Mouse (Mus musculus): ENCODE data around the gene Sacs. TPM values are rescaled to one million over a fixed set of nuclear protein-coding genes. Genes with fewer than 3 reads are reported as not detected.

Sacs gene
- polyA plus RNA-seq, 1 experiment from 2014 or later: 1.8 TPM

- Histone ChIP-seq H3K9ac (ENCODE audit: low read length) (no peak overlapping the region), H3K9me3 (ENCODE audit: control insufficient read depth, low read length) (no peaks in the 10 kb centered on the region), H3K4me3 (ENCODE audit: low read length) (no peak overlapping the region), H3K4me1 (replicated peaks; ENCODE audit: control insufficient read depth, insufficient read depth, low read length) (no peaks in the 10 kb centered on the region), H3K36me3 (ENCODE audit: control insufficient read depth, insufficient read depth, low read length) (no peaks in the 10 kb centered on the region), H3K27me3 (ENCODE audit: control insufficient read depth, insufficient read depth, low read depth, low read length) (peaks cover 26% of the 10 kb centered on the region), H3K27ac (ENCODE audit: low read length) (no peak overlapping the region), H3K4me2 (ENCODE audit: low read depth, low read length) (no peak overlapping the region)
- ATAC-seq (ENCODE audit: low read depth): no peak
- WGBS: 75% methylated on average over 7 of the region's 7 CpGs
Observed at GRCm38 (mm10) chr14:61278676-61279300, 140.5 kb downstream of the Sacs start.

- Histone ChIP-seq H3K9me3 (ENCODE audit: control insufficient read depth, low read length) (no peaks in the 10 kb centered on the region), H3K27me3 (ENCODE audit: control insufficient read depth, insufficient read depth, low read depth, low read length) (no peaks in the 10 kb centered on the region), H3K9ac (ENCODE audit: low read length) (no peak overlapping the region), H3K4me2 (ENCODE audit: low read depth, low read length) (no peak overlapping the region), H3K4me3 (ENCODE audit: low read length) (no peak overlapping the region), H3K4me1 (replicated peaks; ENCODE audit: control insufficient read depth, insufficient read depth, low read length) (0 out of 2 replicates have a peak, but pooled peaks cover 3% of the 10 kb centered on the region), H3K27ac (ENCODE audit: low read length) (no peak overlapping the region), H3K36me3 (ENCODE audit: control insufficient read depth, insufficient read depth, low read length) (no peaks in the 10 kb centered on the region)
- WGBS: 52% methylated on average over 19 of the region's 19 CpGs
- no peak for ATAC-seq (ENCODE audit: low read depth)
Observed at GRCm38 (mm10) chr14:61288606-61289286, 150.5 kb downstream of the Sacs start.

Other genes with a start within 250 kb of the Sacs start
- 78.2 and 85.0 TPM in 2 replicates for gene Tnfrsf19, start 92.0 kb upstream of the Sacs start, polyA plus RNA-seq (2015; fragmentation: Nextera tagmentation; extraction: Ambion mirVana)
- gene Sgcg, start 120.0 kb downstream of the Sacs start, polyA plus RNA-seq (2015; fragmentation: Nextera tagmentation; extraction: Ambion mirVana): 1.6 and 3.7 TPM in 2 replicates
- 1.2 and 2.0 TPM in 2 replicates for gene Arl11, start 171.3 kb downstream of the Sacs start, polyA plus RNA-seq (2015; fragmentation: Nextera tagmentation; extraction: Ambion mirVana)
- 7.3 TPM in 2 replicates for gene Ebpl, start 222.0 kb downstream of the Sacs start, polyA plus RNA-seq (2015; fragmentation: Nextera tagmentation; extraction: Ambion mirVana)